Mouse (Mus musculus) MEL (cell line): ENCODE measurements at regions not wholly inside any gene's neighbourhood (a gene's known extent, or its start where the extent isn't known, plus 50 kb on each side); places are given as distances from the start of the nearest gene placed in this dataset.

Experiments used
- DNase-seq: peaks from one replicate; pipeline ENCODE4 v3.0.0; 2011; ENCODE audit warnings: low read depth, low spot score
- H3K27ac ChIP-seq: 2 replicates; pipeline ENCODE4 v1.5.1; 2012; ENCODE audit warnings: low read depth, mild to moderate bottlenecking, control low read depth, low read length, moderate library complexity; ENCODE audit not compliant: control insufficient read depth
- H3K27me3 ChIP-seq, 2 experiments: fragments of 150-350 bp in 1 of 2; sonication (generic) in 1 of 2; 2 replicates each; pipeline ENCODE4 v1.6.1; 2012; ENCODE audit warnings: low read length in 2 of 2, mild to moderate bottlenecking in 2 of 2, improper control_type of control experiment in 1 of 2, moderate library complexity in 1 of 2; ENCODE audit not compliant: insufficient read depth in 2 of 2, control insufficient read depth in 1 of 2
- H3K36me3 ChIP-seq, 2 experiments: 2 replicates each; pipeline ENCODE4 v1.6.1; 2012 to 2014; ENCODE audit warnings: low read length in 2 of 2, improper control_type of control experiment in 1 of 2, inconsistent platforms in 1 of 2, mild to moderate bottlenecking in 1 of 2; ENCODE audit not compliant: insufficient read depth in 2 of 2, control insufficient read depth in 1 of 2
- H3K4me1 ChIP-seq, 2 experiments: fragments of 150-350 bp in 1 of 2; sonication (generic) in 1 of 2; 2 replicates each; pipeline ENCODE4 v1.6.1; 2012; ENCODE audit warnings: low read length in 2 of 2, improper control_type of control experiment in 1 of 2, mild to moderate bottlenecking in 1 of 2; ENCODE audit not compliant: insufficient read depth in 2 of 2, control insufficient read depth in 1 of 2
- H3K4me3 ChIP-seq, 2 experiments: fragments of 150-350 bp in 1 of 2; sonication (generic) in 1 of 2; 2 replicates each; pipeline ENCODE4 v1.5.1; 2012; ENCODE audit warnings: low read depth in 2 of 2, low read length in 2 of 2, mild to moderate bottlenecking in 2 of 2, moderate library complexity in 2 of 2, control low read depth in 1 of 2, improper control_type of control experiment in 1 of 2; ENCODE audit not compliant: control insufficient read depth in 1 of 2, insufficient read depth in 1 of 2
- H3K79me2 ChIP-seq: 2 replicates; pipeline ENCODE4 v1.6.1; 2012; ENCODE audit warnings: mild to moderate bottlenecking, low read length, moderate library complexity; ENCODE audit not compliant: control insufficient read depth, poor library complexity, insufficient read depth
- H3K9ac ChIP-seq: 2 replicates; pipeline ENCODE4 v1.6.1; 2012; ENCODE audit warnings: low read depth, mild to moderate bottlenecking, control low read depth, low read length, moderate library complexity; ENCODE audit not compliant: control insufficient read depth, poor library complexity, severe bottlenecking
- H3K9me3 ChIP-seq: fragments of 150-350 bp; sonication (generic); replicated peaks from 2 replicates; pipeline ENCODE4 v1.6.1; 2012; ENCODE audit warnings: mild to moderate bottlenecking, low read length, improper control_type of control experiment, moderate library complexity; ENCODE audit not compliant: insufficient read depth
- BHLHE40 ChIP-seq: IDR thresholded peaks from 2 replicates; pipeline ENCODE4 v1.6.1; 2012; ENCODE audit warnings: low read depth, mild to moderate bottlenecking, inconsistent platforms, low read length, improper control_type of control experiment, borderline replicate concordance
- CTCF ChIP-seq, 3 experiments: IDR thresholded peaks in 2 of 3; conservative IDR thresholded peaks in 1 of 3; 2 replicates each; pipeline ENCODE4 v1.5.1; 2011 to 2012; ENCODE audit warnings: low read length in 3 of 3, low read depth in 2 of 3, mild to moderate bottlenecking in 2 of 3, improper control_type of control experiment in 1 of 3, inconsistent platforms in 1 of 3, mixed read lengths in 1 of 3, moderate library complexity in 1 of 3; ENCODE audit not compliant: control insufficient read depth in 1 of 3, insufficient read depth in 1 of 3, poor library complexity in 1 of 3, severe bottlenecking in 1 of 3
- ELF1 ChIP-seq: IDR thresholded peaks from 2 replicates; pipeline ENCODE4 v1.6.1; 2014; ENCODE audit warnings: low read depth, mild to moderate bottlenecking, inconsistent platforms, low read length, improper control_type of control experiment, moderate library complexity
- EP300 ChIP-seq, 2 experiments: IDR thresholded peaks; 2 replicates each; pipeline ENCODE4 v1.6.1; 2011; ENCODE audit warnings: improper control_type of control experiment in 2 of 2, low read length in 2 of 2, low read depth in 1 of 2, mild to moderate bottlenecking in 1 of 2
- GATA1 ChIP-seq: IDR thresholded peaks from 2 replicates; pipeline ENCODE4 v1.6.1; 2011; ENCODE audit warnings: low read depth, low read length, improper control_type of control experiment
- HCFC1 ChIP-seq: IDR thresholded peaks from 2 replicates; pipeline ENCODE4 v1.6.1; 2012; ENCODE audit warnings: low read depth, mild to moderate bottlenecking, inconsistent platforms, low read length, improper control_type of control experiment, moderate library complexity
- MAFK ChIP-seq: IDR thresholded peaks from 2 replicates; pipeline ENCODE4 v1.6.1; 2011; ENCODE audit warnings: low read depth, mild to moderate bottlenecking, low read length, improper control_type of control experiment, borderline replicate concordance
- MYB ChIP-seq: IDR thresholded peaks from 2 replicates; pipeline ENCODE4 v1.6.1; 2011; ENCODE audit warnings: mild to moderate bottlenecking, low read depth, low read length, improper control_type of control experiment
- MYC ChIP-seq: IDR thresholded peaks from 2 replicates; pipeline ENCODE4 v1.6.1; 2011; ENCODE audit warnings: low read depth, mild to moderate bottlenecking, low read length, improper control_type of control experiment, moderate library complexity
- POLR2A ChIP-seq, 2 experiments: IDR thresholded peaks; 2 replicates each; pipeline ENCODE4 v1.6.1; 2011 to 2012; ENCODE audit warnings: low read length in 2 of 2, mild to moderate bottlenecking in 2 of 2, control low read depth in 1 of 2, improper control_type of control experiment in 1 of 2, low read depth in 1 of 2, moderate library complexity in 1 of 2; ENCODE audit not compliant: control insufficient read depth in 1 of 2, insufficient read depth in 1 of 2, poor library complexity in 1 of 2
- POLR2AphosphoS5 ChIP-seq: IDR thresholded peaks from 2 replicates; pipeline ENCODE4 v1.6.1; 2012; ENCODE audit warnings: low read depth, borderline replicate concordance, mild to moderate bottlenecking, inconsistent platforms, low read length, moderate library complexity, mixed read lengths
- RCOR1 ChIP-seq: IDR thresholded peaks from 2 replicates; pipeline ENCODE4 v1.6.1; 2012; ENCODE audit warnings: low read depth, mild to moderate bottlenecking, inconsistent platforms, low read length, improper control_type of control experiment
- TBP ChIP-seq: IDR thresholded peaks from 2 replicates; pipeline ENCODE4 v1.8.0; 2011; ENCODE audit warnings: low read depth, low read length, improper control_type of control experiment
- TCF12 ChIP-seq: IDR thresholded peaks from 2 replicates; pipeline ENCODE4 v1.6.1; 2014; ENCODE audit warnings: low read depth, mild to moderate bottlenecking, inconsistent platforms, low read length, improper control_type of control experiment, moderate library complexity
- USF2 ChIP-seq, 2 experiments: IDR thresholded peaks; 2 replicates each; pipeline ENCODE4 v1.6.1; 2011 to 2012; ENCODE audit warnings: improper control_type of control experiment in 2 of 2, low read length in 2 of 2, borderline replicate concordance in 1 of 2, inconsistent platforms in 1 of 2, low read depth in 1 of 2, mild to moderate bottlenecking in 1 of 2; ENCODE audit not compliant: insufficient read depth in 1 of 2
- ZKSCAN1 ChIP-seq: IDR thresholded peaks from 2 replicates; pipeline ENCODE4 v1.6.1; 2012; ENCODE audit warnings: low read depth, mild to moderate bottlenecking, inconsistent platforms, low read length, improper control_type of control experiment, moderate library complexity
- ZNF384 ChIP-seq: IDR thresholded peaks from 2 replicates; pipeline ENCODE4 v1.6.1; 2012; ENCODE audit warnings: low read depth, mild to moderate bottlenecking, inconsistent platforms, low read length, improper control_type of control experiment

GRCm38 (mm10) chr17:51391871-51392270 is 212.7 kb upstream of the Tbc1d5 start:
- H3K9me3 ChIP-seq = no peaks in the 10 kb centered on the region
- TF ChIP-seq MYB = no peak
- TF ChIP-seq, all 39 proteins: peak for 0
- Histone ChIP-seq H3K36me3 (no peaks in the 10 kb centered on the region), H3K9ac (no peak overlapping the region), H3K27me3 (no peaks in the 10 kb centered on the region), H3K4me3 (no peak overlapping the region), H3K79me2 (no peaks in the 10 kb centered on the region), H3K27ac (no peak overlapping the region), H3K4me1 (no peaks in the 10 kb centered on the region)
- DNase-seq = no peak

GRCm38 (mm10) chr17:51382552-51382951 is 203.4 kb upstream of the Tbc1d5 start:
- H3K27me3 ChIP-seq = no peaks in the 10 kb centered on the region
- no peak overlapping the region for H3K27ac ChIP-seq
- H3K9me3 ChIP-seq = no peaks in the 10 kb centered on the region
- peak; percentile 21 for DNase-seq
- TF ChIP-seq MAFK = no peak
- TF ChIP-seq TBP = no peak
- TF ChIP-seq ELF1 = no peak
- no peak for TF ChIP-seq TCF12
- TF ChIP-seq USF2 (IDR thresholded peaks at IDR 0.05; ENCODE audit: borderline replicate concordance in 1 of 2, insufficient read depth in 1 of 2, low read depth in 1 of 2, low read length in 2 of 2) = no peak
- no peak for TF ChIP-seq CTCF (IDR thresholded peaks at IDR 0.05 in 2 of 3, conservative IDR thresholded peaks at IDR 0.05 in 1 of 3; ENCODE audit: control insufficient read depth in 1 of 3, insufficient read depth in 1 of 3, low read depth in 2 of 3, low read length in 3 of 3, poor library complexity in 1 of 3, severe bottlenecking in 1 of 3)
- TF ChIP-seq GATA1 = no peak
- TF ChIP-seq ZKSCAN1 = no peak
- TF ChIP-seq MYC = no peak
- no peak for TF ChIP-seq RCOR1
- TF ChIP-seq ZNF384 = no peak
- TF ChIP-seq HCFC1 = no peak
- no peak for TF ChIP-seq POLR2A (IDR thresholded peaks at IDR 0.05; ENCODE audit: control insufficient read depth in 1 of 2, insufficient read depth in 1 of 2, low read depth in 1 of 2, low read length in 2 of 2, poor library complexity in 1 of 2)
- TF ChIP-seq EP300 (IDR thresholded peaks at IDR 0.05; ENCODE audit: low read depth in 1 of 2, low read length in 2 of 2) = no peak
- no peak for TF ChIP-seq BHLHE40
- no peak for TF ChIP-seq POLR2AphosphoS5
- no peak overlapping the region for H3K4me3 ChIP-seq
- H3K9ac ChIP-seq = no peak overlapping the region
- H3K79me2 ChIP-seq = no peaks in the 10 kb centered on the region
- no peaks in the 10 kb centered on the region for H3K36me3 ChIP-seq
- no peaks in the 10 kb centered on the region for H3K4me1 ChIP-seq
